Mouse (Mus musculus) layer of hippocampus, postnatal 14 days (tissue): Measurements from ENCODE around the gene Klf15. TPM values are rescaled to one million over a fixed set of nuclear protein-coding genes. Genes with fewer than 3 reads are reported as not detected.
A peak's percentile ranks its signal among the peaks of the same experiment; 100 is the strongest.

ENCODE experiments used
- DNase-seq, 2 experiments: peaks; one replicate each; pipeline ENCODE4 v3.0.0; 2021 to 2022; ENCODE audit warnings: low spot score in 2 of 2, mixed read lengths in 1 of 2
- long read RNA-seq, 2 experiments: library from polyadenylated mRNA; stranded (forward); transcript quantifications; one replicate each; pipeline ENCODE4 v2.0.0; 2021
- total RNA-seq, 2 experiments: library from RNA; stranded (reverse); gene quantifications; 2 replicates each; pipeline ENCODE4 v1.2.3; 2021

Klf15 gene
- 10 to 100 TPM; 25.5 to 28.5 TPM for total RNA-seq
- long read RNA-seq, experiment 1, transcript Klf15-204 (2 exons, 2,240 nt) = minor isoform, 5 of 51 reads
- long read RNA-seq, experiment 1, transcript Klf15-201 (3 exons, 2,373 nt) = major isoform, 38 of 51 reads
- long read RNA-seq, experiment 1, partial matches to known transcripts = 0 of 51 reads
- long read RNA-seq, experiment 1, other reads (novel, unspliced or antisense) = 8 of 51 reads
- long read RNA-seq, experiment 2, transcript Klf15-201 (3 exons, 2,373 nt) = major isoform, 43 of 56 reads
- long read RNA-seq, experiment 2, partial matches to known transcripts = 0 of 56 reads
- long read RNA-seq, experiment 2, other reads (novel, unspliced or antisense) = 8 of 56 reads

DNA sequence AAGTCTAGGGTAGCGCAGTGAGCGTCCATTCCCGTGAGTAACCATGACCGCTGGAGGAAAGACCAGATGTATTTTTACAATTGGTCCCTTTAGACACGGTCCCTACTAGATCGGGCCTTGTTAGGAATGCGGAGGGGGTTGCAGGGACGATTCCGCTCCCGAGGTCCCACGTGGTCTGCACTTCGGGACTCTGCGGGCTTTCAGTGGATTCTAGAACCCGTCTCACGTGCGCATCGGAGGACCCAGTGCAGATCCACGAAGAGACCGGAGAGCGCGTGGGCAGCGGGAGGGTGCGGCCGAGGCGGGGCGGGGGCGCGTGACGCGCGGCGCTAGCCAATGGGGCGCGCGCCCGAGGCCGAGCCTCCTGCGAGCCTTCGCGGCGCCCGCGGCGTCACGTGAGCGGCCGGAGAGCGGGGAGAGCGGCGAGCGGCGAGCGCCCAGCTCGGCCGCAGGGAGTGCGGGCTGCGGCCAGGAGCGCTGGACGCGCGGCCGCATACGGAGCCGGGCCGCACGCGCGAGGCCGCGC is at the start of gene Klf15:
Gene Klf15 (plus strand): TSS at position 396 of the 526 bp plus-strand sequence.
- peak; percentile 72 to 82 for DNase-seq

DNA sequence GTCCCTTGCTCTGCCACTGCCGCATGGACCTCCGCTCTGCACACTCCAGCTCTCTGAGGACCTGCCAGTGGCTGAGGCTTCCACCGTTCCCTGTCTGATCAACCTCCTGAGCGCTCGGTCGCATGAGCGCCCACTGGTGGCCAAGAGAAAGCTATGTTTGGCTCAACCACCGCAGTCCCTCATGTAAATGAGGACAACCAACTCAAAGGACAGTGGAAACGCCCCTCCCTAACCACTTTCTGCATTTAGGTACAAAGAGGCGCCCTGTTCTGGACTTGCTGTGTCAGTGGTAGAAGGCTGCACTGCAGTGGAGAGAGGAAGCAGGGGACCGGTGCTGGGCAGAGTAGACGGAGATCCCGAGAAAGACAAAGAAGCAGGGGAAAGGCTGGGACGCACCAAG is 39.8 kb upstream of the Klf15 start:
- peak; percentile 76 to 87 for DNase-seq

DNA sequence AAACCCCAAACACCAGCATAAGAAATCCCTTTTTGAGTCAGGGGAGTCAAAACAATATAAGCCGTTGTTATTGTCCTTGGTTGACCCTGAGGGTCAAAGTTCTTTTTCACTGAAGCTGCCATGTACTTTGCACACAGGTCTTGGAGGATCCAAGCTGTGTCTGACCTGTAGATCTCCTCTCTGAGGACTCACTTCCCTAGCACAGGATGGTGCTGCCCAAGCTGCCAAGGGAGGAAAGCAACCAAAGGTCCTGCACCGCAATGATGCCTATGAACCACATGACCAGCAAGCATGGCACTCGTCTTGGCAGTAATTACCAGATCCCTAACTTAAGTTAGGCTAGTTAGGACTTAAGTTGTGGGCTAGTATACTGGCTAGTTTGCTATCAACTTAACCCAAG is 37.0 kb upstream of the Klf15 start:
- no peak for DNase-seq

DNA sequence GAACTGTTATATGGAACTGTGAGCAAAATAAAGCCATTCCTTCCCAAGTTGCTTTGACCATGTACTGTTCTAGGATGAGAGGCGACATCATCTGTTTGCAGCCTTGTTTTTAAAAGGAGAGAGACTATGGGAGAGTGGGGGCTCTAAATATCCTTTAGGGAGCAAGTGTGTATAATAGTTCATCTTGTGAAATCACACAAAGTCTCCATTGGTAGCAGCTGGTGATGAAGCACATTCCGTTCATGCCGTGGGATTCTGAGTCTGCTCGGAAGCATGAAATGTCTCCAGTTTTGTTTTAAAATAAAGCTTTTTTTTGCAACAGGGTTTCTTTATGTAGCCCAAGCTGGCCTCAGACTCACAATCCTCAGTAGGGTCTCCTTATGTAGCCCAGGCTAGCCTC is 36.4 kb upstream of the Klf15 start:
- DNase-seq = no peak

DNA sequence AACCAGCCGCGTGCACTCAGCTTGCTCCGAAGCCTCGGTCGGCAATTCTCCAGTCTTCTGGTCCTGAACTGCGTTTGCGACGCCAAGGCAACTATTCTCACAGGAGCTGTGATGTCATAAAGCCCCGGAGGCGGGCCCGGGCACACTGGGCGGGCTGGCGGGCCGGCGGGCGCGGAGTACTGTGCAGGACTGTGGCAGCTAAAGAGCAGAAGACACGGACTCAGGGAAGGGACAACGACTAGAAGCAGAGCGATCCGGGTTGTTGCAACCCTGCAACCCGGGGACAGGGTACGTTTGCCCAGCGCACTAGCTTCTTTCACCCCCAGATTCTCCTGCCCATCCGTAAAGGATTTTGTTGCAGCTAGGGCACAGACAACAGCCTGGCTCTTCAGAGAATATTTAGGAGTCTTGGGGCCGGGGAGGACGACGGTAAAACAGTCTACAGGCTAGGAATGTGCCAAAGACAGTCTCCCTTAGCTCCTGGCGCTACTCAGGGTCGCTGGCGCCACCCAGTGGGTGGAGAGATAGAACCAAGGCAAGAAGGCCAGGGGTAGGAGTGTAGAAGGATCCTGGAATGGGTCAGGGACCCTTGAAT is 33.9 kb upstream of the Klf15 start, which contains the start of gene Cfap100:
Gene Cfap100 (minus strand): TSS at position 418 of the 595 bp plus-strand sequence.
- DNase-seq = peak; percentile 73 to 79

DNA sequence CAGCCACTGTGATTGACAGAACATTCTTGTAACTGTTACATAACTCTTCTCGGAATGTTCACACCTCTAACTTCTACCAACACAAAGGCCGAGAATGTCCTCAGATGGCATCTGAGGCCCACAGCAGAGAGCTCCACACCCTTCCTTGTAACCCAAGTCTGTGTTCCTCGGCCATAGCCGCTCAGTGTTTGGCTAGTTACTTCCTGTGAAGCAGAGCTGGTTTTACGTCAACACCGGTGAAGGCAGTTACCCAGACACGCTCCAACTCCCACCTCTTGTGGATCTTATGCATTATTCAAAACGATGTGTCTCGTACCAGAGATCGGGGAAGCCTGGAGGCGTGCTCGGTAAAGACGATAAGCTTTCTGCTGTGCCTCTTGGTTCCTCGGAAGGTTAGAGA is 32.5 kb upstream of the Klf15 start:
- DNase-seq = no peak

DNA sequence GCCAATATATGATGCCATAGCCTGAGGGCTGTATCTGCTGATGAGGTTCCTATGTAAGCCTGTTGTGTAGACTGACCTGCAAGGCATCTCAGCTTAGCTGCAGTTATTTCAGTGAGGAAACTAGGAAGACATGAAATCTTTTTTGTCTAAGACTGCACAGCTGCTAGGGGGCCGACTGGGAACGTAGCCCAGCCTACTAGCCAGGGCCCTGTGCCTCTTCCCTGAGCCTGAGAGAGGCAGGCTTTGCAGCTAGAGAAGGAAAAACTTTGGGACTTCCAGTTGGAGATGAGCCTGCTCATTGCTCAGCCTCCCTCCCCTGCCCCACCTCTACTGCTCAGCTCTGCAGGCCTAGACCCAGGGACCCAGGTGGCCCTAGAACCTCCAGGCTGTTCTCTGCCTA is 30.9 kb upstream of the Klf15 start:
- peak in 1 of 2 experiments; percentile 50 for DNase-seq

DNA sequence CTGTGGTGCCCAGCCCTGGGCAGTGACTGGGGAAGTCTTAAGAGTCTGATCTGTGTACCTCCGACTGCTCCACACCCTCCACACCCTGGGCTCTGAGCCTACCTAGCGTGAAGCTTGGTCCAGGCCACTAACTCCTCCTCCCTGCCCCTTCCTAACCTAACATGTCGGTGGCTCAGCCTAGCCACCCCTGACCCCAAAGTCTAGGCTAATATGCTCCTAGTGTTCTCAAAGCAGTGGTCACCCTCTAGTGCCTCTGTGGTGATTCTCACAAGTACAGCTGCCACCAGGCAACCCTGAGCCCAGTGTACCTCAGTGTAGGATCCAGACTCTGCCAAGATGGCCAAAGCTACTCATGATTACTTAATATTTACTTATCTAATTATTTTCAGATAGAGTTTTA is 27.7 kb upstream of the Klf15 start:
- no peak for DNase-seq

DNA sequence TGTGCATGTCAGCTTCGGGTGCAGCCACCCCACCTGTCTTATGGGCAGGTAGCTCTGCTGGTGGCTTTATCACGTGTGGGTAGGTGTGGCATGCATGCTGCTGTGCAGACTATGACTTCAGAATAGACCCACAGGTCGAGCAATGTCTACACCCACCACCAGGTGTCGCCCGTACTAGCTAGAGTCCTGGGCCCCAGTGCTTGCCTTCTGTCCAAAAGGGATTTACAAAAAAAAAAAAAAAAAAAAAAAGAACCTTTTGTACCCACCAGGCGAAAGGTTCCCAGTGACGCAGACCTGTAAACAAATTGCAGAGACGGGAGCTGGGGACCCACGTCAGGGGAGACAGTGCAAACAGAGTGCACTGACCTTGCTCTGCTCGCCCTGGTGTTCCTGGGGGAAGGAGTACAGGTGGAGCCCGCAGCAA is 27.2 kb upstream of the Klf15 start:
- peak; percentile 77 to 85 for DNase-seq

DNA sequence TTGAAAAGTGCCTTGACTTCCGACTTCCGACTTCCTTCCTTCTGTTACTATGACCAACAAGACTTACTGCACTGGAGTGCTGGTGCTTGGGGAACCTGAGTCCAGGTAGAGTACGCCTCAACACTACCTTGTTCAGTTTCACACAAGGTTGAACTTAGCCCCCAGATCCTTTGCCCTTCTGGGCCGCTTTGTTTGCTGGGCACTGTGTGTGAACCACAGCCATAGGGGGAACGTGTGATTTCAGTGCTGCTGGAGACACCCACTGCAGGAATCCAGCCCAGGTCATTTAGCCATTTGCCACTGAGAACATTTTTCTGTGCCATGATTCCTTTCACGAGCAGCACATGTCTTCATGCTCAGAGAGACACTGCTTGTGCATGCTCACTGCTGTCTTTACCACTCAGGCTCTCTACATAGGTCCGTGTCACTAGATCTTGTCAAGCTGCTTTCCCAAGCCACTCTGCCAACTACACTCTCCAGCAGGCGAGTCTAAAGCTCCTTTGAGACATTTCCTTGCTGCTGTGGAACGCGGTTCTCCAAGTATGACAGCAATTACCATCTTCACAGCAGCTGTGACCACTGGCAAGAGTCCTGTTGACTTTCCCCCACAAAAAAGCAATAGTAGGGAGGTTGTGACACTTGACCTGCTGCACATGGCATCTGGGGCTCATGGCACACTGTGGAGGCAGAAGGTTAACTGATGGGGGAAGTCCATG is 26.0 kb upstream of the Klf15 start:
- no peak for DNase-seq

DNA sequence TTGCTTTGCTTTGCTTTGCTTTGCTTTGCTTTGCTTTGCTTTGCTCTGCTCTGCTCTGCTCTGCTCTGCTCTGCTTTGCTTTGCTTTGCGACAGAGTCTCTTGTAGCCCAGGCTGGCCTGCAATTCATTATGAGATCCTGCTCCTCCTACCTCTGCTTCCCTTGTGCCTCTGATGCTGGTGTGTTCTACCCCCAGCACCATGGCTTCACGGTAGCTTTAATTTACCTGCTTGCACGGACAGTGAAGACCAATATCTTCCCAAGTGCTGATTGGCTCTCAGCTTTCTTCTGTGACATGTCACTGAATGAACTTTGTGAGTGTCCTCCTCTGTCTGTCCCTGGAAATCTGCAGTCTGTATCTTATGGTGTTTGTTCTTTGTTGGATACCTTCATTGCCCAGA is 25.3 kb upstream of the Klf15 start:
- no peak for DNase-seq

DNA sequence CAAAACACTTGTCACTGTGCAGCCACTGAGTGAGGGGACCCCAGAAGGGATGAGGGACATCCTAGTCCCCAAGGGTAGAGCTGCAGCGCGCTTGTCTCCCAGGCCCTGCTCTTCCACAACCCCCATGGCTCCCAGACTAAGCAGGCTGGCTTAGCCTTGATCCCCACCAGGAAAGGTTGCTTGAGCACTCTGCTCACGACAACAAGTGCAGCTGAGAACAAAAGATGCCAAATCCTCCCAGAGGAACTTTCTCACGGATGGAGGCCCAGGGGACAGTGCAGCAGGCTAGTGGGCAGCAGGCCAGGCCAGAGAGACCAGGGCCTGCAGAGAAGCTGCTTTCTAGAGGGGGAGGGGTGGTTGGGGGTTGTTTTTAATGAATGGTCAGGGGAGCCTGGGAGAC is 15.5 kb upstream of the Klf15 start:
- peak in 1 of 2 experiments; percentile 40 for DNase-seq

DNA sequence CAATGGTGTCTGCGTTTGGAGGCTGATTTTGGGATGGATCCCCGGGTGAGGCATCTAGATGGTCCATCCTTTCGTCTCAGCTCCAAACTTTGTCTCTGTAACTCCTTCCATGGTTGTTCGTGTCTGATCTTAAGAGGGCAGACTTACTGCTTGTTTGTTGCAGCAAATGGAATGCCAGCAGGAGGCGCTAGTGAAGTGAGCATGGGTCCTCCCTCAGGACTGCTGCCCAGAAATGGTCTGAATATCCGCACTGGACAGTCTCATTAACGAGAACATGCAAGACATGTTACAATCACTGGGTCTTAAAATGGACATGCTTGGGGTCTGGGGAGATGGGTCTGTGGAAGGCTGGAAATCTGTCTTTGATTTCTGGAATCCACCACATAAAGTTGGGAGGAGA is 12.2 kb upstream of the Klf15 start:
- peak; percentile 73 to 88 for DNase-seq

DNA sequence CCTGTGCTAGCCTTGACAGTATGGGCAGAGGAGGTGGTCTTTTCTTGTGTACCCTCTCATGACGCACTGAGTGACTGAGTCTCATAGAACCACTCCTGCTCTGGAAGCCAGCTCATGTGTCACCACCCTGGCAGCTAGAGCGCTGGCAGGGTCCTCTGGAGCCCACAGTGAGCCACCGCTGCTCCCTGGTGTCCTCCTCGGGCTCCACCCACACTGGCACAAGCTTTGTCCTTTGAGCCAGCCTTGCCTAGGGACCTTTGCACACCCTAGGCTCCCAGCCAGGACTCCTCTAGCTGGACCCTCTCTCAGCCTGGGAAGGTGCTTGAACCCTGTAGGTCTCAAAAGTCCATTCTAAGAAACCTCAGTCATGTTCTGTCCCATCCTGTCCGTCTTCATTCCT is 11.7 kb upstream of the Klf15 start:
- DNase-seq = peak; percentile 25 to 49

DNA sequence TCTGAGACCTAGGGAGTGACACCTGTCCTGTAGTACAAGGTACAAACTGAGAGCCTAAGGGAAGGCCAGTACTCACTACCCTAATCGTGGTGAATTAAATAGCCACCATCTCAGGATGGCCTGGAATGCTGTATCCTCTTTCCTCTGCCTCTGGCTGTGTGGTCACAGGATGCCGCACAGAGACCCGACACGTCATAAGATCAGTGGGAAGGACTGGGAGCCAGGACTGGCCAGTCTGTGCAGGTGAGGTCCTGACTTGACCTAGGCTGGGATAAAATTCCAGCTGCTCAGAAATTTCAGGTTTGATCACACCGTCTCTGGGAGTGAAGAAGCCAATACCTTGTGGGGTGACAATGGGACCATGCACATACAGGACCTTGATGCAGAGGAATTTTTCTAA is 10.9 kb upstream of the Klf15 start:
- DNase-seq = no peak

DNA sequence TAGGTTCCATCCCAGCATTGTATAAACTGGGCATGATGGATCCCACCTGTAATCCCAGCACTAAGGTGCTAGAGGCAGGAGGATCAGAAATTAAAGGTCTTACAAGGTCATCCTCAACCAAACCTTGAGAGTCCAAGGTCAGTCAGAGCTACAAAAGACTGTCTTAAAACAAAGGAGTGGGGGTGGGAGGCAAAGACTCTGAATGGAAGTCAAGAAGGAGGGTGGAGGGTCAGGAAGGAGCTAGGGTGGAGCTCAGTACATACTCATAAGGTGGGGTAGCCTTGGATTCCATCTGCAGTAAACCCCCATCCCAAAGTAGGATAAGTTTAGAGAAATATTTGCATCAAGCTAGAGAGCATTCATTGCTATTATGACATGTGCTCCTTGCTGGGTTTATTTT is 9.8 kb upstream of the Klf15 start:
- no peak for DNase-seq

DNA sequence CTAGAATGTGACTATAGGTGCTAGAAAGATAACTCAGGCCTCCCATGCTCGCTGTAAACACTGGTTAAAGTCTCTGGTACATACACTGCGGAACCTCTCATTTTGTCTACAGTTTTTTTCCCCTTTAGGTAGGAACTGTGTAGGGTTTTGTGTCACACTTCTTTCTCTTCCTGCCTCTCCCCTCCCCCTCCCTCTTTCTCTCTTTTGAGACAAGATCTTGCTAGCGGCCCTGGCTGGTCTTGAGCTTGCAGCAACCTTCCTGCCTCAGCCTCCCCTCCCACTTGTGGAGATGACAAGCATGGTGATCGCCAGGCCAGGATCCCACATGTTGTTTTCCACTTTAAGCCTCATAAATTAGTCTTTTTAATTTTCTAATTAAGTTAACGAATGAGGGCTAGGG is 8.6 kb upstream of the Klf15 start:
- DNase-seq = no peak

DNA sequence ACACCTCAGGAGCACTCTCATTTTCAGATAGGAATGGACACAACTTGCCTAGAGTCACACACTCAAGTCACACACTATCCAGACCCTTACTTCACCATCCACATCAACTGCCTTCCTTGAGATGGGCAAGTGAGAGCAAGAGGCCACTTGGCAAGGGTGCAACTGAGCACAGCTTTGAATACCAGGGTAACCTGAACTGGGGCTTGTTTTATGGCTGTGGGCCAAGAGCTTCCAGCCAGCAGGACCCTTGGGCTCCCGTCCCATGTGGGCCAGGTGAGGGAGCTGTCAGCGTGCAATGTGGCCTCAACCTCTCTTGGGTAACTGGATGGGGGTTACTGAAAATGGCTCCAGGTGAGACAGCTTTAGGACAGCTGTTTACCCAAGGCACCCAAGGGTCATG is 5.0 kb upstream of the Klf15 start:
- DNase-seq = no peak

DNA sequence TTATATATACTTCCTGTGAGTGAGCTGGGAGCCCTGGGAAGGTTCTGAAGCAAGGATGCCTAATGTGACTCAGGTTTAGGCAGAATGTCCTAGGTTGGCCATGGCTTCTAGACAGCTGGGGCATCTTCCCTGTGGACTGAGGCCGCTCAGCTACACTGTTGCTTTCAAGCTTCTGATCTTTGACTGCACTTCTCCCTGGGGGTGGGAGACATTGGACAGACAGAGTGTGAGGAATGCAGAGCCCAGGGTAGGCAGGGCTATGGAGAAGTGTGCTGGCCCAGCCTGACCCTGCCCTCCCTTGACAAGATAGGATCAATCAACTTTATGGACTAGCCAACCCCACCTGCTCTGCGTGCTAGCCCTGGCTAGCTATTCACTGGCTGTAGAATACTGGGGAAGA is 1.2 kb upstream of the Klf15 start:
- DNase-seq = no peak

DNA sequence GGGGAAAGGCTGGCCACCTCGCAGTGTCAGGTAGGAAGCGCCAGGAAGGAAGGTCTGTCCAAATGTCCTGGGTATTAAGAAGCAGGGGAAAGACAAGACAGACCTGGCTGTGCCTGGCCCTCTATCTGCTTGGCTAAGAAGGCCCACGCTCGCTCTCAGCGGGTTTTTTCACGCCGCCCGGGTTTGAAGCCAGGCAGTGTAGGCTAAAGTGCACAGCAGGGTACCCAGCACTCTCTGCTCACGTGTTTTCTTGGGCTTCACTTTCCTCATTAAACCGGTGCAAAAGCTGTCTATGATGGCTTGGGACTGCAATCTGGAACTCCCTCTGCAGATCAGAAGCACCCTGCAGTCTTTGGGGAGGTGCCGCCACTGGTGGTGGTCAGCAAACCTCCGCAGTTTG is 605 bp upstream of the Klf15 start:
- DNase-seq = no peak

DNA sequence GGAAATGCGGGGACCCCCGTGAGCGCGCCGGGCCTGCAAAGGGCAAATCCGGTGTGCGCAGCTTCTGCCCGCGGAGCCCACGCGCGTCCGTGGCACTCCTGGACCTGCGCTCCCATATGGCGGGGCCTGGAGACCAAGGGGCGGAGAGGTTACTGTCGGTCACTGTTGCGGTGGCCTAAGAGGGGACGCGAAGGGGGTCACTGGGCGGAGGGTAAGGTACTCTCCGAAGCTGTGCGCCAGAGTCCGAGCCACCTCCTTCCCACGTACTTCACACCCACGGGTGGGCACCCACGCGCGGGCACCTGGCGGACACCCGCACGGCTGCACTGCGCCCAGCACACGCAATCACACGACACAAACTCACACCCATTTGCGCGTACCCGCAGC is 458 bp downstream of the Klf15 start:
- DNase-seq = no peak

DNA sequence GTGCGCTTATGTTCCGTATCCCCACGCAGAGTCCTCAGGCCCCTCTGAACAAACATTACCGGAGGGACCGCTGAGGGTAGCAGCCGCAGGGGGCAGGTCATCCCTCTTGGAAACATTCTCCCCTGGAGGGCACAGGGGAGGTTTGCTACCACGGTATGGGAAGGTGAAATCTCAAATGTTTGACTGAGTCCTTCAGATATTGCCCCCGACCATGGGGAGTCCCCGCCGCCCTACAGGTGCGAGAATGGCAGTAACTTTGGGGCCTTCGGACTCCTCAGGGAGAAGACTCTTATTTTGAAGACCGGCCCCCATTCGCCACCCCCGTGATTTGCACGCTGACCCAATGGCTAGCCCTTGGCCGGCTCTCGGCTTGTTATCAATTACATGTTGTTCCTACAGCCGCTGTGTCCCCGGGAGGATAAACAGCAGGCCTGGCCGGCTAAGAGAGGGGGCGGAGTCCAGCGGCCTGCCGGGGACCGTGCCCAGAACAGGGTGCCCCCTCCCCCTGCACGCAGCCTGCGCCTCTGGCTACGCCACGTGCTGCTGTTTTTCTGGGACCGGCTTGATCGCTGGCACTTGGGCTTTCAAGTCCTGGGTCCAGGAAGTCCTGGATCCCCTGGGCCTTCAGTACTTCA is 969 bp downstream of the Klf15 start:
- DNase-seq = peak; percentile 75 to 92
